Mouse (Mus musculus): Measurements from ENCODE around the gene A930002H24Rik.

The A930002H24Rik gene

GRCm38 (mm10) chr17:63836223-63836622 lies 27.4 kb downstream of the A930002H24Rik start:
- DNase-seq (ENCODE audit: low spot score), result no peak

GRCm38 (mm10) chr17:63831550-63831949 lies 32.0 kb downstream of the A930002H24Rik start:
- no peak for DNase-seq (ENCODE audit: low spot score)

- no peak for DNase-seq (ENCODE audit: low spot score)
These were observed 34.8 kb downstream of the A930002H24Rik start for GRCm38 (mm10) chr17:63828561-63829332.

GRCm38 (mm10) chr17:63826767-63827166 lies 36.8 kb downstream of the A930002H24Rik start:
- no peak for DNase-seq (ENCODE audit: low spot score)

GRCm38 (mm10) chr17:63826196-63826595 lies 37.4 kb downstream of the A930002H24Rik start:
- no peak for DNase-seq (ENCODE audit: low spot score)

GRCm38 (mm10) chr17:63824141-63824540 lies 39.5 kb downstream of the A930002H24Rik start:
- no peak for DNase-seq (ENCODE audit: low spot score)

- no peak for DNase-seq (ENCODE audit: low spot score)
These were observed 45.1 kb downstream of the A930002H24Rik start for GRCm38 (mm10) chr17:63818444-63819027.

- DNase-seq (ENCODE audit: low spot score), result no peak
These were observed 50.0 kb downstream of the A930002H24Rik start for GRCm38 (mm10) chr17:63813552-63813951.

Measured in ovary, postnatal 14 days (tissue).